Mouse (Mus musculus): ENCODE data around the gene Slc36a2. TPM values are rescaled to one million over a fixed set of nuclear protein-coding genes. Genes with fewer than 3 reads are reported as not detected.

Gene Slc36a2
- polyA plus RNA-seq (2015; fragmentation: Nextera tagmentation; extraction: Ambion mirVana), result not detected in 2 replicates

- Histone ChIP-seq H3K9me3 (ENCODE audit: control insufficient read depth) (no peaks in the 10 kb centered on the region), H3K4me1 (replicated peaks; ENCODE audit: control insufficient read depth, insufficient read depth, low read length) (no peaks in the 10 kb centered on the region), H3K9ac (ENCODE audit: low read depth, low read length) (no peak within 1 kb of the TSS), H3K27me3 (replicated peaks; ENCODE audit: control insufficient read depth, insufficient read depth, low read length) (no peaks in the 10 kb centered on the region), H3K4me2 (replicated peaks; ENCODE audit: low read depth) (no peak within 1 kb of the TSS), H3K4me3 (ENCODE audit: low read depth, low read length) (no peak within 1 kb of the TSS), H3K36me3 (ENCODE audit: control insufficient read depth, insufficient read depth) (no peaks in the 10 kb centered on the region), H3K27ac (ENCODE audit: low read depth, low read length) (no peak within 1 kb of the TSS)
- no peak for TF ChIP-seq CTCF (IDR thresholded peaks at IDR 0.05; ENCODE audit: low read depth)
- WGBS, result 30% methylated on average over 10 of the region's 10 CpGs
- ATAC-seq, result no peak
These were observed at the start of gene Slc36a2 for GRCm38 (mm10) chr11:55184733-55185291. TSS of gene Slc36a2 (minus strand) at chr11:55185077.

GRCm38 (mm10) chr11:55234288-55234687, 49.4 kb upstream of the Slc36a2 start:
- H3K27ac ChIP-seq (ENCODE audit: low read depth, low read length), result no peak overlapping the region
- 86% methylated on average over 7 of the region's 7 CpGs for WGBS
- H3K36me3 ChIP-seq (ENCODE audit: control insufficient read depth, insufficient read depth), result peaks cover 32% of the 10 kb centered on the region

GRCm38 (mm10) chr11:55231034-55231433, 46.2 kb upstream of the Slc36a2 start:
- 95% methylated on average over 6 of the region's 6 CpGs for whole genome bisulfite sequencing
- Histone ChIP-seq H3K4me3 (ENCODE audit: low read depth, low read length) (no peak overlapping the region), H3K9ac (ENCODE audit: low read depth, low read length) (no peak overlapping the region), H3K4me2 (replicated peaks; ENCODE audit: low read depth) (no peak overlapping the region), H3K27ac (ENCODE audit: low read depth, low read length) (no peak overlapping the region), H3K4me1 (replicated peaks; ENCODE audit: control insufficient read depth, insufficient read depth, low read length) (no peaks in the 10 kb centered on the region), H3K27me3 (replicated peaks; ENCODE audit: control insufficient read depth, insufficient read depth, low read length) (no peaks in the 10 kb centered on the region), H3K9me3 (ENCODE audit: control insufficient read depth) (no peaks in the 10 kb centered on the region), H3K36me3 (ENCODE audit: control insufficient read depth, insufficient read depth) (peaks cover 45% of the 10 kb centered on the region)
- ATAC-seq, result no peak
- no peak for TF ChIP-seq CTCF (IDR thresholded peaks at IDR 0.05; ENCODE audit: low read depth)

More at GRCm38 (mm10) chr11:55234288-55234687, 49.4 kb upstream of the Slc36a2 start:
- Histone ChIP-seq H3K27me3 (replicated peaks; ENCODE audit: control insufficient read depth, insufficient read depth, low read length) (no peaks in the 10 kb centered on the region), H3K9me3 (ENCODE audit: control insufficient read depth) (no peaks in the 10 kb centered on the region), H3K4me3 (ENCODE audit: low read depth, low read length) (no peak overlapping the region), H3K9ac (ENCODE audit: low read depth, low read length) (no peak overlapping the region), H3K4me2 (replicated peaks; ENCODE audit: low read depth) (no peak overlapping the region), H3K4me1 (replicated peaks; ENCODE audit: control insufficient read depth, insufficient read depth, low read length) (no peaks in the 10 kb centered on the region)
- TF ChIP-seq CTCF (IDR thresholded peaks at IDR 0.05; ENCODE audit: low read depth), result no peak
- ATAC-seq, result no peak

GRCm38 (mm10) chr11:55221306-55221705, 36.4 kb upstream of the Slc36a2 start:
- Histone ChIP-seq H3K36me3 (ENCODE audit: control insufficient read depth, insufficient read depth) (peaks cover 68% of the 10 kb centered on the region), H3K4me1 (replicated peaks; ENCODE audit: control insufficient read depth, insufficient read depth, low read length) (no peaks in the 10 kb centered on the region), H3K27me3 (replicated peaks; ENCODE audit: control insufficient read depth, insufficient read depth, low read length) (no peaks in the 10 kb centered on the region), H3K9me3 (ENCODE audit: control insufficient read depth) (no peaks in the 10 kb centered on the region), H3K9ac (ENCODE audit: low read depth, low read length) (no peak overlapping the region), H3K4me3 (ENCODE audit: low read depth, low read length) (no peak overlapping the region), H3K4me2 (replicated peaks; ENCODE audit: low read depth) (no peak overlapping the region), H3K27ac (ENCODE audit: low read depth, low read length) (no peak overlapping the region)
- WGBS, result 95% methylated on average over 7 of the region's 7 CpGs
- ATAC-seq, result no peak
- TF ChIP-seq CTCF (IDR thresholded peaks at IDR 0.05; ENCODE audit: low read depth), result no peak

DNA sequence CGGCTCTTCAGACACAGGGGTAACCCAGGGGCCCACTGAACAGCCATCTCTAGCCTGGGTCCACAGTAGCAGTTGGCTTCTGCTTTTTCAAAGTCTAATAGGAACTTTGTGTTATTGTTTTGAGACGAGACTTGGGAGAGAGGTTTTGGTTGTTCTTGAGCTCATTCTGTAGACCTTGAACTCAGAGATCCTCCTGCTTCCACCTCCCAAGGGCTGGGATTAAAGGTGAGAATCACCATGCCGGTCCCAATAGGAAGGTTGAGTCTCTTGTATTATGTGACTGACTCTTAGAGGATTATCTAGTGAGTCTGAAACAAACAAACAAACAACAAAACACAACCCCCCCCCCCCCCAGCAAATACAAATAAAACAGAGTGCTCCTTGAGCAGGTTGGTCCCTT, 33.6 kb upstream of the Slc36a2 start:
- no peak for ATAC-seq

GRCm38 (mm10) chr11:55217880-55218279, 33.0 kb upstream of the Slc36a2 start:
- H3K4me3 ChIP-seq (ENCODE audit: low read depth, low read length), result no peak overlapping the region
- no peak overlapping the region for H3K4me2 ChIP-seq (replicated peaks; ENCODE audit: low read depth)
- peak; percentile 17; the same call in 1 of the 2 replicates for ATAC-seq
- 0 out of 2 replicates have a peak, but pooled peaks cover 7% of the 10 kb centered on the region for H3K4me1 ChIP-seq (replicated peaks; ENCODE audit: control insufficient read depth, insufficient read depth, low read length)
- 73% methylated on average over 7 of the region's 7 CpGs for WGBS
- no peak overlapping the region for H3K9ac ChIP-seq (ENCODE audit: low read depth, low read length)
- H3K27me3 ChIP-seq (replicated peaks; ENCODE audit: control insufficient read depth, insufficient read depth, low read length), result no peaks in the 10 kb centered on the region
- no peak for TF ChIP-seq CTCF (IDR thresholded peaks at IDR 0.05; ENCODE audit: low read depth)
- H3K9me3 ChIP-seq (ENCODE audit: control insufficient read depth), result no peaks in the 10 kb centered on the region
- peak overlapping the region; percentile 60 for H3K27ac ChIP-seq (ENCODE audit: low read depth, low read length)
- H3K36me3 ChIP-seq (ENCODE audit: control insufficient read depth, insufficient read depth), result peaks cover 36% of the 10 kb centered on the region

More for the DNA sequence above, 33.6 kb upstream of the Slc36a2 start:
- H3K4me1 ChIP-seq (replicated peaks; ENCODE audit: control insufficient read depth, insufficient read depth, low read length), result 0 out of 2 replicates have a peak, but pooled peaks cover 7% of the 10 kb centered on the region
- peak overlapping the region; percentile 60; the same call in 1 of the 2 replicates for H3K27ac ChIP-seq (ENCODE audit: low read depth, low read length)
- 68% methylated on average over 3 of the region's 3 CpGs for WGBS
- H3K9ac ChIP-seq (ENCODE audit: low read depth, low read length), result no peak overlapping the region
- no peak for TF ChIP-seq CTCF (IDR thresholded peaks at IDR 0.05; ENCODE audit: low read depth)
- no peaks in the 10 kb centered on the region for H3K9me3 ChIP-seq (ENCODE audit: control insufficient read depth)
- no peak overlapping the region for H3K4me3 ChIP-seq (ENCODE audit: low read depth, low read length)
- H3K27me3 ChIP-seq (replicated peaks; ENCODE audit: control insufficient read depth, insufficient read depth, low read length), result no peaks in the 10 kb centered on the region
- H3K36me3 ChIP-seq (ENCODE audit: control insufficient read depth, insufficient read depth), result peaks cover 42% of the 10 kb centered on the region
- H3K4me2 ChIP-seq (replicated peaks; ENCODE audit: low read depth), result no peak overlapping the region
